Mouse (Mus musculus) neural tube, embryonic 11.5 days (tissue): ENCODE results near the gene Zranb1. TPM values are rescaled to one million over a fixed set of nuclear protein-coding genes. Genes with fewer than 3 reads are reported as not detected.
A peak's percentile ranks its signal among the peaks of the same experiment; 100 is the strongest.

ENCODE experiments used
- ATAC-seq: fragments of 200-750 bp; cut with Nextera tagmentation; 2 replicates; pipeline ENCODE4 v1.8.0; 2017; ENCODE audit warnings: moderate number of reproducible peaks, mild to moderate bottlenecking, moderate TSS enrichment, moderate library complexity; ENCODE audit not compliant: insufficient read depth, low FRiP score, low TSS enrichment
- DNase-seq: peaks from one replicate; pipeline ENCODE4 v3.0.0-alpha.2; 2015; ENCODE audit warnings: low spot score
- H3K27ac ChIP-seq: fragments of 300-500 bp; sonication (generic); 2 replicates; pipeline ENCODE4 v1.5.1; 2014; ENCODE audit warnings: low read depth, mild to moderate bottlenecking, low read length
- H3K27me3 ChIP-seq: fragments of 300-500 bp; sonication (generic); 2 replicates; pipeline ENCODE4 v1.6.1; 2014; ENCODE audit warnings: mild to moderate bottlenecking, low read length, mixed read lengths; ENCODE audit not compliant: control insufficient read depth, insufficient read depth
- H3K36me3 ChIP-seq: fragments of 300-500 bp; sonication (generic); 2 replicates; pipeline ENCODE4 v1.6.1; 2014; ENCODE audit warnings: mild to moderate bottlenecking, low read length, moderate library complexity, mixed read lengths; ENCODE audit not compliant: control insufficient read depth, insufficient read depth
- H3K4me1 ChIP-seq: fragments of 300-500 bp; sonication (generic); 2 replicates; pipeline ENCODE4 v1.6.1; 2014; ENCODE audit warnings: low read length, mixed read lengths; ENCODE audit not compliant: control insufficient read depth, insufficient read depth
- H3K4me2 ChIP-seq: fragments of 300-500 bp; sonication (generic); 2 replicates; pipeline ENCODE4 v1.6.1; 2014; ENCODE audit warnings: low read depth, mild to moderate bottlenecking, moderate library complexity
- H3K4me3 ChIP-seq: fragments of 300-500 bp; sonication (generic); 2 replicates; pipeline ENCODE4 v1.5.1; 2014; ENCODE audit warnings: low read depth, low read length
- H3K9ac ChIP-seq: fragments of 300-500 bp; sonication (generic); 2 replicates; pipeline ENCODE4 v1.6.1; 2014; ENCODE audit warnings: mild to moderate bottlenecking, low read length
- H3K9me3 ChIP-seq: fragments of 300-500 bp; sonication (generic); 2 replicates; pipeline ENCODE4 v1.6.1; 2016; ENCODE audit warnings: low read length; ENCODE audit not compliant: control insufficient read depth
- WGBS: fragments of 180-500 bp; shearing (Covaris S2); extraction: QIAGEN DNeasy Blood & Tissue Kit; methylation state at CpG from one replicate; pipeline ENCODE4 v1.1.7; 2014; 5-methylcytosine and 5-hydroxymethylcytosine counted together
- polyA plus RNA-seq: library from polyadenylated mRNA; unstranded; fragments of >200 nt; fragmentation: Nextera tagmentation; extraction: Ambion mirVana; gene quantifications from 2 replicates; pipeline ENCODE4 v1.2.1, GENCODE M21; 2014

The Zranb1 gene
- polyA plus RNA-seq = 17.8 and 18.8 TPM in 2 replicates

GRCm38 (mm10) chr7:132930850-132931559 lies at the start of gene Zranb1:
Zranb1 (plus strand) TSS chr7:132931142.
- Histone ChIP-seq H3K9me3 (no peaks in the 10 kb centered on the region), H3K36me3 (no peaks in the 10 kb centered on the region), H3K27me3 (no peaks in the 10 kb centered on the region), H3K9ac (peak within 1 kb of the TSS; percentile 93), H3K4me1 (peaks cover 8% of the 10 kb centered on the region; the same call in 1 of the 2 replicates), H3K4me3 (peak within 1 kb of the TSS; percentile 99), H3K27ac (peak within 1 kb of the TSS; percentile 97), H3K4me2 (peak within 1 kb of the TSS; percentile 75)
- ATAC-seq (peak; percentile 100), DNase-seq (peak; percentile 99)
- under 1% methylated on average over 70 of the region's 93 CpGs for WGBS

GRCm38 (mm10) chr7:132882343-132882742 lies 48.6 kb upstream of the Zranb1 start:
- Histone ChIP-seq H3K27ac (no peak overlapping the region), H3K27me3 (no peaks in the 10 kb centered on the region), H3K36me3 (peaks cover 14% of the 10 kb centered on the region), H3K4me1 (no peaks in the 10 kb centered on the region), H3K4me3 (no peak overlapping the region), H3K9ac (no peak overlapping the region), H3K9me3 (no peaks in the 10 kb centered on the region), H3K4me2 (no peak overlapping the region)
- 84% methylated on average over 2 of the region's 2 CpGs for WGBS
- DNase-seq = no peak
- ATAC-seq = no peak

DNA sequence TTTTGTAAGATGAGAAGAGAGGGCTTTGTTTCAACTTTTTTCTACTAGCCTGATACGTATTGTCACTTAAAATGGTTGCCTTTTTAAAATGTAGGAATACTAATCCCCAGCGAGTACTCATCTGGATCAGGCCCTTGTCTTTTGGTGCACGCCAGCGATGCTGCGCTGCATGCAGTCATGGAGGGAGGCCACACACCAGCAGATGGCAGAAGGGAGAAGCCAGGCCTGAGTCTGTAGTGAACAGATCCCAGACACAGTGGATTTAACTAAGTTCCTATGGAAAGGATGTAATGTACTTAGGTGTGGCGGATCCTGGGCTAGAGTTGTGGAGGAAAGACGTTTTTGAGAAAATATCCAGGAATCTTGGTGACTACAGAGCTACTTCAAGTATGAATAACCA lies 46.9 kb upstream of the Zranb1 start:
- Histone ChIP-seq H3K27ac (no peak overlapping the region), H3K4me3 (no peak overlapping the region), H3K36me3 (peaks cover 14% of the 10 kb centered on the region), H3K27me3 (no peaks in the 10 kb centered on the region), H3K9me3 (no peaks in the 10 kb centered on the region), H3K9ac (no peak overlapping the region), H3K4me2 (no peak overlapping the region), H3K4me1 (no peaks in the 10 kb centered on the region)
- ATAC-seq (no peak), DNase-seq (no peak)
- WGBS = 94% methylated on average over 7 of the region's 7 CpGs

DNA sequence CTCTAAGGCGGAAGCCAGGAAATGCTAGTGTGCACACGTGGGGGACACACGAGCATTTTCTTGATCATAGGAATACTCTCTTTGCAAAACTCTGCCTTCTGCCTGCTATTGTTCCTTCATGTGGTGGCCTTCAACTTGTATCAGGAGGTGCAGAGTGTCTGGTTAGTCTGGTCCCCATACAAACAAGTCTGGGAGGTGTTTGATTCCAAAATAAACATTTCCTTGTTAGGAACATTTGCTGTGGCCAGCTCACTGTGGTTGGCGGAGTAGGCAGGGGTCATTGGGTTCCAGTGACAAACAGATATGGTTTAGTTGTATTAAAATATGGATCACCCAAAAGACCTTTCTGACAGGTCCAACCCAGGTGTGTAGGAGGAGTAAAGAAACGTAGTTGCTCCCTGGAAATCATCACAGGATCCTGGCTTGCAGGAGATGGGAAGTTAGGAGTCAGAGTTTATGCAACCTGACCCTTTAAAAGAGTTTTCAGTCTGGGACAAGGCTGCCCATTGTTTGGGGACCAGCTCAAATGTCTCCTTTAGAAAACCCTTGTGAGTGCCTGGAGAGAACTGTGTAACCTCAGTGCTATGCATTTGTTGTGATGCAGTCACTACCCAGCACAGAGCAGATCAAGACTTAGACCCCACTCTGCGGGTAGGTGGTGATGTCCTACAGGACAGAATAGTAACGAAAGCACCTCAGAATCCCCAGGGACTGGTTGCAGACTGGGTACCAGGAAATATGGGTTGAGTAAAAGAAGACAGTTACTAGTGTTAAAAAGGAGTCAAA lies 43.7 kb upstream of the Zranb1 start:
- DNase-seq (no peak), ATAC-seq (no peak)
- H3K4me1 ChIP-seq = no peaks in the 10 kb centered on the region
- no peaks in the 10 kb centered on the region for H3K36me3 ChIP-seq
- H3K9ac ChIP-seq = no peak overlapping the region
- H3K4me2 ChIP-seq = no peak overlapping the region
- no peak overlapping the region for H3K27ac ChIP-seq
- no peaks in the 10 kb centered on the region for H3K9me3 ChIP-seq
- H3K4me3 ChIP-seq = no peak overlapping the region
- 76% methylated on average over 7 of the region's 7 CpGs for WGBS
- no peaks in the 10 kb centered on the region for H3K27me3 ChIP-seq

DNA sequence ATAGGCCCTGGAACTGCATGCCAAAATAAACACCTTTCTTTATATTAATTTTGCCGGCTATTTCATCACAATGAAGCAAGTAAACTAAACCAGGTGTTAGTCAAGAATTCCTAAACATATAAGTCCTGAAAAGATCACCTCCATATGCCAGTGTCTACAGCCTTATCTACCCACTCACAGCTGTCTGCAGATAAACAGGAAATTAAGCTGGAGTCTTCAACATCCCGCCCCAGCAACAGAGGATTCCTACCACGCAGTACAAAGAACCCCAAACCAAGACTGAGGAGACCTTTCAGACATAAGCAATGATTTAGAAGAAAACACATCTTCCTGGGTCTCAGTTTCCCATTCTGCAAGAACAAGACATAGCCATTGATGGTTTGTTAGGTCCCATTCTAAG lies 42.9 kb upstream of the Zranb1 start:
- no peaks in the 10 kb centered on the region for H3K9me3 ChIP-seq
- WGBS = 88% methylated on average over 3 of the region's 3 CpGs
- no peak overlapping the region for H3K9ac ChIP-seq
- DNase-seq = no peak
- ATAC-seq = no peak
- no peaks in the 10 kb centered on the region for H3K36me3 ChIP-seq
- H3K27ac ChIP-seq = no peak overlapping the region
- H3K27me3 ChIP-seq = no peaks in the 10 kb centered on the region
- no peak overlapping the region for H3K4me3 ChIP-seq
- no peak overlapping the region for H3K4me2 ChIP-seq
- no peaks in the 10 kb centered on the region for H3K4me1 ChIP-seq

GRCm38 (mm10) chr7:132888518-132889249 lies 42.3 kb upstream of the Zranb1 start:
- Histone ChIP-seq H3K4me2 (no peak overlapping the region), H3K27me3 (no peaks in the 10 kb centered on the region), H3K9me3 (no peaks in the 10 kb centered on the region), H3K4me3 (no peak overlapping the region), H3K36me3 (no peaks in the 10 kb centered on the region), H3K9ac (no peak overlapping the region), H3K4me1 (no peaks in the 10 kb centered on the region), H3K27ac (no peak overlapping the region)
- DNase-seq (no peak), ATAC-seq (no peak)
- 63% methylated on average over 4 of the region's 4 CpGs for WGBS

DNA sequence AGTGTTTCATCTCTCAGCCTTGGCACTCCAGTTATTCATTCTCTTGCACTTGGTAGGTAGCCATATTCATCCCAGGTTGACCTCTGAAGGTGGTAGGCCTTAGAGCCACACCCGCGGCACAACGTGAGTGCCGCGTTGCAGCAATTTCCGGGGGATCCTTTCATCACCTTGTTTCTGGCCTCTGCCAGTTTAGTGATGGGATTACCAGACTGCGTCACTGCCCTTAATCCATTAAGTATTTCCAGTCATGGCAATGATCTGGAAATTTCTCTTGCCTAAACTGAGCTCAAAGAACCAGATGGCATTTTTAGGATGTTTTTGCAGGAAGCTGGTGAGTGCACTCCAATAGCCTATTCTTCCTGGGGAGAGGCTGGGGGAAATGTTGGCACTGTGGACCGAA lies 41.3 kb upstream of the Zranb1 start:
- ATAC-seq (no peak), DNase-seq (no peak)
- H3K36me3 ChIP-seq = no peaks in the 10 kb centered on the region
- no peak overlapping the region for H3K4me2 ChIP-seq
- no peaks in the 10 kb centered on the region for H3K27me3 ChIP-seq
- H3K27ac ChIP-seq = no peak overlapping the region
- no peak overlapping the region for H3K4me3 ChIP-seq
- 91% methylated on average over 8 of the region's 8 CpGs for WGBS
- H3K4me1 ChIP-seq = no peaks in the 10 kb centered on the region
- H3K9me3 ChIP-seq = no peaks in the 10 kb centered on the region
- no peak overlapping the region for H3K9ac ChIP-seq

DNA sequence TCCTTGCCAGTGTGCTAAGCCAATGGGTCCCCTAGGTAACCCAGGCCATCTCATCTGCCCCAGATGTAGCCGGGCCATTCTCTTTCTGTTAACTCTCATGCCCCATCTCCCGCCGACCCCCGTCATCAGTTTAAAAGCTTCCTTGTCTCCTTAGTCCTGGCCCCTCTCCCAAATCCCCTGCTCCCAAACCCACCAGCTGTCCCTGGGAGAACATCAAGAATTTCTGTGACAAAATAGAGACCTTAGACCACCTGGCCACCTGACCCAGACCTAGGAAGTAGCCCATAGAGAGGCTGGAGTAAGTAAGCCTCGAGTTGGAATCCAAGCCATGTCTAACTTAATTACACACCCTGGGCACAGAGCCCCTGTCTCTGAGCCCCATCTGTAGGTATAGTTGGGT lies 40.7 kb upstream of the Zranb1 start:
- Histone ChIP-seq H3K4me1 (no peaks in the 10 kb centered on the region), H3K27me3 (no peaks in the 10 kb centered on the region), H3K9ac (no peak overlapping the region), H3K36me3 (no peaks in the 10 kb centered on the region), H3K4me3 (no peak overlapping the region), H3K9me3 (no peaks in the 10 kb centered on the region), H3K4me2 (no peak overlapping the region), H3K27ac (no peak overlapping the region)
- WGBS = 90% methylated on average over 5 of the region's 5 CpGs
- DNase-seq = no peak
- ATAC-seq = no peak
